Mouse (Mus musculus): ENCODE data around the gene Asb5.
"Not testable (repeated sequence)": the region's sequence is repeated elsewhere in the genome, so short reads cannot be mapped to it uniquely, and the experiment has no call there.

Gene Asb5

DNA sequence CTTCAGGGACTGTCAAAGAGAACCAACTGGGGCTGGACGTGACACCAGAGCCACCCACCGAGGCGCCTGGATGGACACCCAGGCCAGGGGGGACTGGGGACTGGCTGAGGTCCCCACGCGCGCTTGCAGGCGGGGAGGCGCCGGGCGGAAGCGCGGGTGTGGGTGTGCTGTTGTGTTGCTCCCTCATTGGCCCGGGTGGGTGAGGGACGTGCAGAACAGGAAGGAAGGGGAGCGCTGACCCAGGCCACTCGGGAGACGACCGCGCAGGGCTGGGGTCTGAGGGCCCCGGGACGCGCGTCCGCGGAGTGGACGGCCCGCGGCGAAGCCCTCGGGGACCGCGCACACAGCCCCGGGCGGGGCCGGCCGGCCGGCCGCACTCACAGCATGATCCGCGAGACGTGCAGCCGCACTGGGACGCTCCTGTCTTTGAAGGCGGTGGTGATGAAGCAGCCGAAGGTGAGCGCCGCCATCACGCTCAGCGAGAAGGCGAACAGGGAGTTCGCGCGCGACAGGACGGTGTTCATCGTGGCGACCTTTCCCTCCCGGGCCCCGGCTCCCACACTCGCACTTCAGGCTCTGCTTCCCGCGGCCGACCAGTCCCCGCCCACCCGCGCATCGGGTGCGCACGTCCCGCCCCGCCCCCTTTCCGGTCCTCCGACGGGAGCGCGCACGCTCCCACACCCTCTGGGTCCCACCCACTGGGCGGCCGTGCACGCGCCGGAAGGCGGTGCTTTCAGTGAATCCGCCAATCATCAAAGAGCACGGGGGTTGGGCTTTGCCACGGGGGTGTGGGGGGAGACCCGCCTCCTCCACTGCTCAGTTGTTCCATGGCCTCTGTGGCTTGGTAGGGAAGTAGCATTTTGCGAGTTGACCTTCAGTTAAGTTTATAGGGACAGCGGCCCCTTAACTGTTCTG lies at the start of gene Asb5, which contains the start of gene Spcs3:
Gene Asb5, plus strand, starts transcription at position 199 of the 915 bp plus-strand sequence.
Gene Spcs3, minus strand, starts transcription at position 617 of the 915 bp plus-strand sequence.
- DNase-seq (ENCODE audit: low read depth, low spot score): peak; percentile 95

DNA sequence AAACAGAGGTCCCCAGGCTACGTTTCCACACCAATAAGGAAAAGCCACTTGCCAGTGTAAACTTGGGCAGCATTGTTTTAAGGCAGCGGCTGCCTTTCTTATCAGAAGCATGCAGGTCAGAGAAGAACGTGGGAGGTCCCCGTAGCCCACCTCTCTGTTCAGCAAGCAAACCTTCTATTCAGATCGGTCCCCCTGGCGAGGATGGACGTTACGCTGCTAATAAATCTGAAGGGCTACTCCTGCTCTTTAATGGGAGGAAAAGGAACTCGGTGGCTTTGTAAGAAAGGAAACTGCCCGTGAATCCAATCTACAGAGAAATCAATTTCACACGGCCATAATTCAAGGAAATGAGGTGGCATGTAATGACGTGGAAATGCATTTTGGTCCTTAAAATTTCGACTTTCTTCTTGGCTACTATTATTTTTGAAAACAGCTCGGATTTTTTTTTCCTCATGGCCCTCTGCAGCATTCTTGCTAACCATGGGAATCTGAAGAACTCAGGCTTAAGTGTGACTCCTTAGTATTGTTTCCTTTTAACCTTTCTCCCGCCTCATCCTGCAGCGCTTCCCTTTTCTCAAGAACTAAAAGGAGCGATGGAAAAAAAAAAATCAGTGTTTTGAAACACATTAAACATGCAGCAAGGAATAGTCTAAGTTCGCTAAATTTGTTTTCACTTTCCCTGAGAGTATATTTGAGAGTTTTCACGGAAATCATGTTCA lies 42.7 kb upstream of the Asb5 start:
- no peak for DNase-seq (ENCODE audit: low read depth, low spot score)

DNA sequence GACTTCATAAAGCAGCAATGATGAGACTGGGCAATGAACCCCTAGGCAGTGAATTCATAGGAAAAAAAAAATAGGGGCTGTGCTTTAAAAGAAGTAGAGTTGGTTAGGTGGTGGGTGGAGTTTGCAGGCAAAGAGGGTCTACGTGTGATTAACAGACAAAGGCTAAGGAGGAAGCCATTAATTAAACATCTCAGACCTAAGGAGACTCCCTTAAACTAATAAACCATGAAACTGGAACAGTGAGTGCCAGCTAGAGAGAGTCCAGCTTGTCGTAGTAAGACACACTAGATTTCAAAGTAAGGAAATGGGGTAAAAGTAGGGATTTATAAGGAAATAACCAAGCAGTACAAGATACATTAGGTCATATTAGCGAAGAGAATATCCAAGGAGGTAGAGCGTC lies 40.9 kb upstream of the Asb5 start:
- no peak for DNase-seq (ENCODE audit: low read depth, low spot score)

DNA sequence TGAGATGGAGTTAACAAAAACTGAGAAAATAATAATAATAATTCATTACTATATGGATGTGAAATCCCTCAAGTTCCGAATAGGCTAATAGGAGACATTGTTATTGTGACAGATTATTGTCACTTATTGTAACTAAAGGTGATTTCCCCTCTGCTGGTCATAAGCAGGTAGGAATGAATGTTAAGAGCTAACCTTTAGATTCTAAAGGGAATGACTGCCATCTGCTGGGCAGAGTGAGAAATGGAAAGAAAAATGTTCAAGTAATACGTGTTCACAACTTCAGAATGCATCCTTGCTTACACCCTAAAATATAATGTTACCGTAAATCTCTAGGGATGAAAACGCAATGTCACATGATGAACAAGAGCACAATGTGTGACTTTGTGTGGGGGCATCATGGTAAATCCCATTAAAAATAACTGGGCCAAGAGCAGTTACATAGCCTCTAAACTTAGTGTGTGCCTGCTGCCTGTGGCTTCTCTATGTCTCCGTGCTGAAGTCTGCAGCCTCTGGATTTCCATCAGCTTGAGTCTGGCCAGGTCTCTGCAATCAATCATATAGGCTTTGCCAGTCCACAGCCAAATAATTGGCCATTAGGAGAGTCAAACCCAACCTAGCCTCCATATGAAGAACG lies 38.2 kb upstream of the Asb5 start:
- peak; percentile 65 for DNase-seq (ENCODE audit: low read depth, low spot score)

DNA sequence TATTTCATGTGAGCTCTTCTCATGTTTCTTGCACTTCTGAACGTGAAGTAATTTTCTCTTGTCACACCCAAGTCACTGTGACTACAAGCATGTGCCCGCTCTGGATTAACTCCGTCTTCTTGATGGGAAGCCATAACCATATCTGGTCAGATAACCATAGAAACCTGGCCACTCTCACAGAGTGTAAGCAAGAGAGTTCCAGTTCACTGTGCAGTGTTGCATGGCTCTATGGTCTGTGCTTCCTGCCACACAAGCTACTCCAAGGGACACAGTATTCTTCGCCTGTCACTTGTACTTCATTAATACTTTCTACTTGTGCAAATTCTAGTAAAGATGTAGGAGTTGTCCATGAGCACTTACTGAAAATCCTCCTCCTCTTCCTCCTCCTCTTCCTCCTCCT lies 37.4 kb upstream of the Asb5 start:
- no peak for DNase-seq (ENCODE audit: low read depth, low spot score)

DNA sequence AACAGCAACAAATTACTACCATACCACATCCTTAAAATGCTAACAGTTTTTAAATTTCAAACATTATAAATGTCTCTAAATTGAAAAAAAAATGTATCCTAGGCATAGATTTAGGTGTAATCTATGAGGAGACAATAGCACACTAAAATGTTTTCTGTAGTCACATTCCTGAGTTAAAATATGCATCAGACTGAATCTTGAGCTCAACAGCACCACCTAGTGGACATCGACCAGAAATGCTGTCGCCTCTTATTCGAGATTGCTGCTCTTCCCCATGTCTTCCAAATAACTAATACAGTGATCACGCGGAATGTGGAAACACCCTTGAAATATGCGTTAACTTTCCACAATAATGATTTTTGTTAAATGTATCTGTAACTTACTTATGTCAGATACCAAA lies 36.3 kb upstream of the Asb5 start:
- peak; percentile 67 for DNase-seq (ENCODE audit: low read depth, low spot score)

DNA sequence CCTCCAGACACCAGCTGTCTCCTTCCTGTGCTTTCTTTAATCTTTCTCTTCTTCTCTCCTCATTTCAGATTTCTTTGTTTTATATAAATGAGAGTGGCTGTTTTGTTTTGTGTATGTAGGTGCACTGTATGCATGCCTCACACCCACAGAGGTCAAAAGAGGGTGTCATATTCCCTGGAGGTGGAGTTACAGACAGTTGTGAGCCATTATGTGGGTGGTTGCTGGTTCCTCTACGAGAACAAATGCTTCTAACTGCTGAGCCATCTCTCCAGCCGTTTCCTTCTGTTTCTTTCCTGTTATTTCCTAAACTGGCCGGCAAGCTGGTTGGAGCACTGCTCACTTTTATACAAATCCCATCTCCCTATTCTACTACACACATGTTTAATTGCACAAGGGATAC lies 35.5 kb upstream of the Asb5 start:
- no peak for DNase-seq (ENCODE audit: low read depth, low spot score)

DNA sequence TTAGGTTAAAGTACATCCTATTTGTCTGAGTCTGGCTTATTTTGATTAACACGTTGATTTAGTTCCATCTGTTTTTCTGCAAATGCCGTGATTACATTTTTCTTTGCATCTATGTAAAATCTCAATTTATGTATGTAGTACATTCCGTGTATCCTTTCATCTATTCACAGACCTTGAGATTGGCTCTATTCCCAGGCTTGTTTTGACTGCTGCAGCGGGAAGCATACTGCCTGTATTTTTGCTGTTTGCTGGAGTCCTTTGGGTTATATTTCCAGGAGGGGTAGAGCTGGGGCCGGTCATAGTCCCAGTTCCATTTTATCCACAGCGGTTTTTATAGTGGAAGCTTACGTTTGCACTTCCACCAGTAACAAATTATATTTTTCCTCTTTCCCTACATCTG lies 26.3 kb upstream of the Asb5 start:
- no peak for DNase-seq (ENCODE audit: low read depth, low spot score)

DNA sequence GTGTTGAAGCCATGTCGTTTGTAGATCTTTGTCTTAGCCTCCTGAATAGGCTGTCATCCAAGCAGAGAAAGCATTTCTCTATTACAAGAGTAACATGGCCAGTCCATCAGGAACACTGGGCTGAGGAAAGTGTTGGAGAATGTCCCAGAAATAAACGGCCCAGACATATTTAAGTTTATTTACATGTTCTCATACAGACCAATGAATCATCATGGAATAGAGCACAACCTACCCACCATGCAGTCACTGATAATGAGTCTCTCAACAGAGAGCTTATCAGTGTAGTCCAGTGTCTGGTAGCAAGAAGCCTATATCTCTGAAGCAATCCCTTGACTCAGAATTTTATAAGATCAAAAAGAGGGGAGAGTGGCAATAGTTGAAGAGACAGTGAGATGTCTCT lies 24.3 kb upstream of the Asb5 start:
- no peak for DNase-seq (ENCODE audit: low read depth, low spot score)

DNA sequence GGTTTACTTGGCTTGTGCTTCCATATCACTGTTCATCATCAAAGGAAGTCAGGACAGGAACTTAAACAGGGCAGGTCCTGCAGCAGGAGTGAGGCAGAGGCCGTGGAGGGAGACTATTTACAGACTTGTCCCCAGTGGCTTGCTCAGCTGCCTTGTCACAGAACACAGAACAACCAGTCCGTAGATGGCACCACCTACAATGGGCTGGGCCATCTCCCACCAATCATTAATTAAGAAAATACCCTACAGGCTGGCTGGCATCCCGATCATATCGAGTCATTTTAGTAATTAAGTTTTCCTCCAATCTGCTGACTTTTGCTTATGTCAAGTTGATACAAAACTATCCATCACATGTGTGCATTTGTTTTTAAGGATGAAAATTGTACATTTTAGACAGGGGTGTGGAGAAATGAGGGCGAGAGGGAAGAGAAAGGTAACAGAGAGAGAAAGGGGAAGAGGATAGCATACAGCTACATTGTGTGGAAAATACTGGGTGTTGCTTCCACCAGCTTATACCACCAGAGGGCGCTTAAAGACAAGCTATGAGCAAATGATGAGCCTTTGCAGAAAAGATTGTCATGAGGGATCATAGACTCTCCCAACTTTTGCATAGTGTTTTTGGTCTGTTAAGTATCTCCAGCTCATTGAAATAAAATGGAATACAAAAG lies 21.8 kb upstream of the Asb5 start:
- peak; percentile 59 for DNase-seq (ENCODE audit: low read depth, low spot score)

DNA sequence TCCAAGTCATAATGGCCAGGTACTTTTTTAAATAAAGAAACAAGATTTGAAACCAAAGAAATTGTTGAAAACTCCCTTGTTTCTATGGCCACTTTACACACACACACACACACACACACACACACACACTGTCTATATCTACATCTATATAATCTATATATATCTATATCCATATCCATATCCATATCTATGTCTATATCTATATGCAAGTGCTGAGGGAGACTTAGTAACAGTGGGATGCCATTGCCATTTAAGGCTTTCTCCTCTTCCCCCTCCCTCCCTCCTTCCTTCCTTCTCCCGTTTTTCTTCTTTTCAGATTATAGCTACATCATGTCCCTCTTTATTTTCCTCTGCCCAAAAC lies 21.3 kb upstream of the Asb5 start:
- no peak for DNase-seq (ENCODE audit: low read depth, low spot score)

DNA sequence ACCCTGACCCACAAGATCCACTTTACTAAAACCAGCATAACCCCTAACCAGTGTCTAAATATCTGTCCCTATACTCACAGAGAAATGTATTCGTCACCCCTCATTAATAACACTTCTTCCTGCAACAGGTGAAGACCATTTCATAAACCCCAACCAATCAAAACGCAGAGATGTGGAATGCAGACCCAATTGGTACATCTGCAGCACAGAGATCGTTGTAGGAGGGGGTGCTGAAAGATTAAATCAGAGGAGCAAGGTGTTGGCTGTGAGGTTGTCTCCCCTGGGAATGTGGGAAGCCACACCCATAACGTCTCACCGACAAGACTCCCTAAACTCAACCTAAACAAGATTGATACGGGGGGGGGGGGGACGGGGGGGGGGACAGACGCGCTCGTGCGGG lies 20.6 kb upstream of the Asb5 start:
- DNase-seq (ENCODE audit: low read depth, low spot score): no peak

DNA sequence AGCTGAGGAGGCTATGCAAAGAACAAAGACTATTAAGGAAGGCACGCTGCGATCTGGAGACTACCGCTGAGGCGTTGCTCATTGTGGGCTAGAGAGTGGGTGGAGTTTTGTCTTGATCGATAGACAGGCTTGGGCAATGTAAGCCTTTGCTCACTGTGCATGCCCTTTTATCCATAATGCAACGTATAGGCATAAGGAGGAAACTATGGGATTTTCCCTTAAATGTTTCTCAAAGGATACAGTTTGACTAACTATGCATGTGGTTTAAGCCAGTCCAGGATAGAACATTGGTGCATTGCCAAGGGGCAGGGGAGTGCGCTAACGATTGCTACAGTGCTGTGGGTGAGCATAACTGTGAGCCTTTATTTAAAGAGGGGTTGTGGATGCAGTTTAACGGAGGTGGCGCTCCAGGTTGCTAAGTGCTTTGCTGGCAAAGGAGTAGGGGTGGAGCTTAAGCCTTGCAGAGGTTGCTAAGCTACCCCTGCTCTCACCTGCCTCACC lies 20.1 kb upstream of the Asb5 start:
- no peak for DNase-seq (ENCODE audit: low read depth, low spot score)

DNA sequence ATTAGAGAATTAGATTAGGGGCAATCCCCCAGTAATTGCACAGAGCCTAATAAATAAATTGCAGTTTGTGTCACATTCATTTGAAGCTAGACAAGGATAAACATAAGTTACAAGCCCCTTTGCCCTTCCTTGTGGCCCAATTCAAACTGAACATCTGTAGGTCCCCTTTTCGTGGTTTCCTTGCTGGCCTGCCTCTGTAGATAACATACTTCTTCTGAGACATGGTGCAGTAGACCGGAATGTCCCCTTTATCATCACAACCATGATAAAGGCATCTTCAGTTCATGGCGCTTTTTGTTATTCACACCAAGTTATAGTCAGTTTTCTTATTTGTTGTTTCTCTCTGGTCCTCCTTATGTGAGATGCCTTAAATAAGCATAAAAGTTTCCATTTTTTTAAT lies 17.6 kb upstream of the Asb5 start:
- no peak for DNase-seq (ENCODE audit: low read depth, low spot score)

DNA sequence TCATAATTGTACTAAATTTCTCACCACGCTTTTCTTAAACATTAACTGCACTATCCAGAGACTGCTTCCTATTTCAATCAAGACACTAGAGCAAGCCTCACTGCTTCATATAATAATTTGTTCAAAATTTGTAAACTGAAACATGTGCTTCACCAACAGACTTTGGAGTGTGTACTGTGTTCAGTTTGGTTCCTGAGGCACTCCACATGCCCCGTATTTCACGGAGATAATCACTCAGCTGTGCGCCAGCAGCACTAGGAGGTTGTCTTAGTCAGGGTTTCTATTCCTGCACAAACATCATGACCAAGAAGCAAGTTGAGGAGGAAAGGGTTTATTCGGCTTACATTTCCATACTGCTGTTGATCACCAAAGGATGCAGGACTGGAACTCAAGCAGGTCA lies 17.2 kb upstream of the Asb5 start:
- DNase-seq (ENCODE audit: low read depth, low spot score): not testable (repeated sequence)

DNA sequence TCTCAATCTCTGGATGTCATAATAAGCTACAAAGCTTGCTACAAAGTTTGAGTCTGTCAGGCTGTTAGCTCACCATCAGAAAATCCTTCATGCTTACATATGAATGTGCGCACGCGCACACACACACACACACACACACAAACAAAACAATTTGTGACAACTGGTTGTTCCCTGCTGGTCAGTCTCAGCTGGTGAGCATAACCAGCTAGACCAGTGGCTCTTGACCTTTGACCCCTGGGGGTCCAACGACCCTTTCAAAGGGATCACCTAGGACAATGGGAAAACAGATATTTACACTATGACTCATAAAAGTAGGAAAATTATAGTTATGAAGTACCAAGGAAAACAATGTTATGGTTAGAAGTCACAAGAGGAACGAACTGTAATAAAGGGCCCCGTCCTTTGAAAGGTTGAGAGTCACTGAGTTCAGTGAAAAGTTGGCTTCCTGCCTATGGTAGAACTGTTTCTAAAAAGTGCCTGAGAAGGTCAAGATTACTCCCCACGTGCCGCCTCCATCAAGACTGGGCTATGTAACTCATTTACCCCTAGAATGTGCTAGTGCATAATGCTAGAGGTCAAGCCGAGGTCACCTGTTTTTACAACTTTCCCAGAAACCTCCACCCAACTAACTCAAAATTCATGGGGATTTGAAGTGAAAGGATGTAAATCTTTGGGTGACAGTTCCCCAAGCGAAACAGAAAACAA lies 10.5 kb upstream of the Asb5 start:
- DNase-seq (ENCODE audit: low read depth, low spot score): no peak

DNA sequence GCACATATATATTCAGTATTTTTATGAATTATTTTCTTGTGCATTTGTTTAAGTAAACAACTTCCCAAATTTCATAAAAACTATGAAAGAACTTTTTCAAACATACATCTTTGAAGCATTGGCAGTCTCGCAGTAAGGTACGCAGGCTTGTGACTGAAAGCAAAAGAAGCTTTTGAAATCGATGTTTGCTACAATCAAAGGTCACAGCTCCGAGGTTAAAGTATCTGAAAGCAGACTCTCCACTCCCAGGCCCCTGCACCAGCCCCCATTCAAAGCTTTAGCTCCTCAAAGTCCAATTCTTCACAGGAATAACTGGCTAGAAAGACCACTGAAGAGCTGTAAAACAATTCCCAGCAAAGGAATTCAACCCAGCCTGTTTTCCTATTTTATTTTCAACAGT lies 8.9 kb upstream of the Asb5 start:
- no peak for DNase-seq (ENCODE audit: low read depth, low spot score)

DNA sequence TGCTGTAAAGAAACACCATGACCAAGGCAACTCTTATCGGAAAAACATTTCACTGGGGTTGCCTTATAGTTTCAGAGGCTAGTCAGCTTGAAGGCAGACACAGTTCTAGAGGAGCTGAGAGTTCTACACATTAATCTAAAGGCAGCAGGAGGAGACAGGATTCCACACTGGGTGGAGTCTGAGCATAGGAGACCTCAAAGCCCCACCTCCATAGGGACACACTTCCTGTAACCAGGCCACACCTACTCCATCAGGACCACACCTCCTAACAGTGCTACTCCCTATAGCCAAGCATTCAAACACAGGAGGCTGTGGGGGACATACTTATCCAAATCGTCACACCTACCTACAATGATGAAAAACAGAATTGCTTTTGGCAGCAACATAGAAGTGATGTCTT lies 3.8 kb upstream of the Asb5 start:
- DNase-seq (ENCODE audit: low read depth, low spot score): no peak

DNA sequence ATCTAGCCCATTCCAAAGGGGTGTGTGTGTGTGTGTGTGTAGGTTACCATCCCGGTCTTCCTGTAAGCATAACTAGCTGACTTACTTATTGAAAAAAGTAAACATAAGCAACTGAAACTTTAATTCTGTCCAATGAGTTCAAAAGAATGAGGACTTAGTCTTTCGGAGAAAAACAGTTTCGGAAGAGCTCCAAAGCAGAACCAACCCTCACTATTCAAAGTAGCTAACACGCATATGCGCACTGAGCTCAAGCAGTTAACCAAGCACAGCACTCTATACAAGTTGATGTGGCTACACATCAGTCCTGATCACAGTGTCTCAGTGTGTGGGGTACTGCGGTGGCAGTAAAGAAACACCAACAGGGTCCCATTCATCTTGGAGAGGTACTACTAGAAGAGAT lies 2.7 kb upstream of the Asb5 start:
- DNase-seq (ENCODE audit: low read depth, low spot score): no peak

DNA sequence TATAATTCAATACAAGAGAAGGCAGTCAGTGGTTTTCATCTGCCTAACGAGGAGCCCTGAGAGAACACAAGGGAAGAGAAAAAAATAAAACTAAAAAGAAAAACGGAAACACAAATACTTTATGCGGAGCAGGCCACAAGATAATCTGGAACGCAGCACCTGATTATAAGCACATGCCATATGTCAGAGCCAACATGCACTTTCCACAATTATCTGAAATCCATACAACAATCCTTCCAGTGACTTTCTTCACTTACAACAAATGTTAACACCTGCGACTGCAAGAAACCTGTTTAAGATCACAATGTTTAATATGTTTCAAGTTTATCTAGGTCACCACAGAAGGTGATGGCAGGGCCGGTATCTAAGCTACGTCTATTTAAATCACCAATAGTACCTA lies 809 bp upstream of the Asb5 start:
- DNase-seq (ENCODE audit: low read depth, low spot score): no peak

DNA sequence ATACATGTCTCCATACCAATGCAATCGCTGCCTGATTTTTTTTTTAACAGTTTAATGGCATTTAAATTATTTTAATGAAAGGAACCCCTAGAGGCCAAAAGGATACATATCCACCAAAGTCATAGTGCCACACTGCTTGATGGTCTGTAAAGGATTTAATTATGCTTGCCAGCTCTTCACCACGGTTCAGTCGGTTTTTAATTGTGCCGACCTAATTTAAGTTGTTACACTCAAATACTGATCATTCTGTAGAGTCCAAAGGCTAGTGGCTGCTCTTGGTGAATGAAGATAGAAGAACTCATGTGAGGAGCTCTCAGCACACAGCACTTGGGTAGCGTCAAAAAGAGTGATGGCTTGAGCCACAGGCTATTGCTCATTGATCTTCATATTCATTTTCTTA lies 5.8 kb downstream of the Asb5 start:
- DNase-seq (ENCODE audit: low read depth, low spot score): no peak

Data from embryo, embryonic 11.5 days (tissue).